Mouse (Mus musculus) kidney, postnatal 0 days (tissue): ENCODE measurements around the gene Lad1. TPM values are rescaled to one million over a fixed set of nuclear protein-coding genes. Genes with fewer than 3 reads are reported as not detected.

ENCODE experiments used
- ATAC-seq: fragments of 200-750 bp; cut with Nextera tagmentation; replicated peaks from 2 replicates; pipeline ENCODE4 v1.8.0; 2017; ENCODE audit warnings: low read depth, moderate number of reproducible peaks, moderate TSS enrichment, moderate library complexity; ENCODE audit not compliant: low FRiP score
- DNase-seq: peaks from one replicate; pipeline ENCODE4 v3.0.0-alpha.2; 2016; ENCODE audit warnings: low spot score
- H3K27ac ChIP-seq: fragments of 300-500 bp; sonication (generic); 2 replicates; pipeline ENCODE4 v1.5.1; 2014; ENCODE audit warnings: mild to moderate bottlenecking
- H3K27me3 ChIP-seq: fragments of 300-500 bp; sonication (generic); 2 replicates; pipeline ENCODE4 v1.6.1; 2014; ENCODE audit warnings: low read length, mixed read lengths; ENCODE audit not compliant: insufficient read depth
- H3K36me3 ChIP-seq: fragments of 300-500 bp; sonication (generic); 2 replicates; pipeline ENCODE4 v1.6.1; 2014; ENCODE audit warnings: low read length, mixed read lengths; ENCODE audit not compliant: insufficient read depth
- H3K4me1 ChIP-seq: fragments of 300-500 bp; sonication (generic); replicated peaks from 2 replicates; pipeline ENCODE4 v1.6.1; 2014; ENCODE audit warnings: antibody characterized with exemption, low read length, mixed read lengths; ENCODE audit not compliant: insufficient read depth
- H3K4me2 ChIP-seq: fragments of 300-500 bp; sonication (generic); 2 replicates; pipeline ENCODE4 v1.6.1; 2014; ENCODE audit warnings: mild to moderate bottlenecking, low read length, moderate library complexity, mixed read lengths
- H3K4me3 ChIP-seq: fragments of 300-500 bp; sonication (generic); replicated peaks from 2 replicates; pipeline ENCODE4 v1.5.1; 2014; ENCODE audit warnings: low read depth, low read length
- H3K9ac ChIP-seq: fragments of 300-500 bp; sonication (generic); 2 replicates; pipeline ENCODE4 v1.6.1; 2014; ENCODE audit warnings: low read depth, low read length
- H3K9me3 ChIP-seq: fragments of 300-500 bp; sonication (generic); replicated peaks from 2 replicates; pipeline ENCODE4 v1.6.1; 2016; ENCODE audit warnings: low read length, inconsistent platforms, mixed read lengths
- CTCF ChIP-seq: IDR thresholded peaks from 2 replicates; pipeline ENCODE4 v1.5.1; 2016; ENCODE audit warnings: antibody characterized with exemption, low read depth, mild to moderate bottlenecking, moderate library complexity
- WGBS: fragments of 180-500 bp; shearing (Covaris S2); extraction: QIAGEN DNeasy Blood & Tissue Kit; methylation state at CpG from one replicate; pipeline ENCODE4 v1.1.7; 2014; 5-methylcytosine and 5-hydroxymethylcytosine counted together
- polyA plus RNA-seq: library from polyadenylated mRNA; unstranded; fragments of >200 nt; fragmentation: Nextera tagmentation; extraction: Ambion mirVana; gene quantifications from 2 replicates; pipeline ENCODE4 v1.2.1, GENCODE M21; 2015

The Lad1 gene
- polyA plus RNA-seq, 1 experiment from 2014 or later = 28.4 TPM

DNA sequence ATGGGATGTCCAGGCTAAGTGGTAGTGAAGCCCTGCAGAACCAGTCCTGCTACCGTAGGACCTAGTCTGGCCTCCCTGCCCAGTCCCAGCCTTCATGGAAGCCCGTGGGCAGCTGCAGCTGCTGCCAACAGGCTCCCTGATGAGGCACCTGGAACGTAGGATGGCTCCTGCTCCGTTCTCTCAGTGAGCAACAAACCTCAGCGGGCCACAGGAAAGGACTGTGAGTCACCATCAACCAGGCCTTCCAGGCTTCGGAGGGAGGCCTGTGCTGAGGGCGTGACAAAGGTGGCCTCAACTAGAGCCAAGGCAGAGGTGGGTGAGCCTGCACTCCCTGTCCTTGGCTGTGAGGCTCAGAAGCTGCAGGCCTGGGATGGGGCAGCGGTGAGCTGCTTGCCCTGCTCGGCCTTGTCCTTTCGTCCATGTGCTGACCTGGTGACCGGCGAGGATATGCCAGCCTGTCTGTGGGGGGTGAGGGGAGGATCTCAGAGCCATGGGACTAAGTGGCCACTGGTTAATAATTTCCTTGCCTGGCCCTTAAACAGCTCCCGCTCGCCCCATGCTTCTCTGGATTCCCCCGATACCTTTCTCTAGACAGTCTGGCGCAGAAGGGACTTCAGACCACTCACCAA lies 2.5 kb downstream of the Lad1 start:
- Histone ChIP-seq H3K9ac (no peak overlapping the region), H3K36me3 (no peaks in the 10 kb centered on the region), H3K4me2 (peak overlapping the region; percentile 2; the same call in 1 of the 2 replicates), H3K4me3 (no peak overlapping the region), H3K4me1 (peaks cover 7% of the 10 kb centered on the region), H3K9me3 (no peaks in the 10 kb centered on the region), H3K27me3 (no peaks in the 10 kb centered on the region), H3K27ac (peak overlapping the region; percentile 66; the same call in 1 of the 2 replicates)
- 48% methylated on average over 16 of the region's 16 CpGs for whole genome bisulfite sequencing
- ATAC-seq (peak; percentile 55), DNase-seq (no peak)
- no peak for TF ChIP-seq CTCF

DNA sequence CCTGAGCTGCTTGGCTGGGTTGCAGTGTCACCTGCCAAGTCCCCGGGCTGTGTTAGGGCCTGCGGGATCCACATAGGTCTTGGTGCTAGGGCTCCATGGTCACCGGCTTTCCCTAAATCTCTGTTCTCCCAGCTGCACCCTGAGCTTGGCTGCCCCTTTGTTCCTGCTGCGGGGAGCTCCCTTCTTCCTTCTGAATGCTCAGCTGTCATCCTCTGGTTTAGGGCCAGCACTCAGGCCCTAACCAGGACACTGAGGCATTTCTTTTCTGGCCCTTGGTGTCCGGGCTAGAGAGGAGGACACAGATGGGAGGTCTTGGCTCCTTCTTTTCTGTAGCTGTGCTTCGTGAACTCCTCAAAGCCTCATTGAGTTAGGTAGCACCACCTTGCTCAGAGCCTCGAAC lies 3.4 kb downstream of the Lad1 start:
- DNase-seq (no peak), ATAC-seq (no peak)
- Histone ChIP-seq H3K36me3 (no peaks in the 10 kb centered on the region), H3K27ac (no peak overlapping the region), H3K4me1 (peaks cover 7% of the 10 kb centered on the region), H3K4me3 (no peak overlapping the region), H3K9me3 (no peaks in the 10 kb centered on the region), H3K9ac (no peak overlapping the region), H3K27me3 (no peaks in the 10 kb centered on the region), H3K4me2 (no peak overlapping the region)
- TF ChIP-seq CTCF = no peak
- whole genome bisulfite sequencing = 77% methylated on average over 7 of the region's 7 CpGs

DNA sequence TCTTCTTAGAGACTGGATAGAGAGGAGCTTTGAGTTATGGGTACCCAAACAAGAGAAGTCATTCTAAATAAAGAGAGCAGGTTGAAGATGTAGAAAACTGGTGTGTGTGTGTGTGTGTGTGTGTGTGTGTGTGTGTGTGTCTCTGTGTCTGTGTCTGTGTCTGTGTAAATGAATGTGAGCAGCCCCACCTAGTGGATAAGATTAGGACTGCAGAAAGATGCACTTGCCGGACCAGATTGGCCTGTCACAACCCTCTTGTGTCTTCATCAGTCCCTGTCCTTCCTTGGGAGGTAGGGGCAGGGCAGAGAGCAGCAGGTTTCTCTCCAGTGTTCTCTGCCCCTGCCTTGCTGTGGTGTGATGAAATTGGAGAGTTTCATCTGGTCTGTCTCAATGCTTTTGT lies 10.5 kb downstream of the Lad1 start:
- Histone ChIP-seq H3K9ac (no peak overlapping the region), H3K4me3 (no peak overlapping the region), H3K27me3 (no peaks in the 10 kb centered on the region), H3K27ac (no peak overlapping the region), H3K4me2 (no peak overlapping the region), H3K36me3 (0 out of 2 replicates have a peak, but pooled peaks cover 5% of the 10 kb centered on the region), H3K9me3 (no peaks in the 10 kb centered on the region), H3K4me1 (no peaks in the 10 kb centered on the region; the same call in 1 of the 2 replicates)
- 33% methylated on average over 1 of the region's 1 CpGs for WGBS
- DNase-seq (peak; percentile 68), ATAC-seq (no peak)
- TF ChIP-seq CTCF = peak; percentile 89

DNA sequence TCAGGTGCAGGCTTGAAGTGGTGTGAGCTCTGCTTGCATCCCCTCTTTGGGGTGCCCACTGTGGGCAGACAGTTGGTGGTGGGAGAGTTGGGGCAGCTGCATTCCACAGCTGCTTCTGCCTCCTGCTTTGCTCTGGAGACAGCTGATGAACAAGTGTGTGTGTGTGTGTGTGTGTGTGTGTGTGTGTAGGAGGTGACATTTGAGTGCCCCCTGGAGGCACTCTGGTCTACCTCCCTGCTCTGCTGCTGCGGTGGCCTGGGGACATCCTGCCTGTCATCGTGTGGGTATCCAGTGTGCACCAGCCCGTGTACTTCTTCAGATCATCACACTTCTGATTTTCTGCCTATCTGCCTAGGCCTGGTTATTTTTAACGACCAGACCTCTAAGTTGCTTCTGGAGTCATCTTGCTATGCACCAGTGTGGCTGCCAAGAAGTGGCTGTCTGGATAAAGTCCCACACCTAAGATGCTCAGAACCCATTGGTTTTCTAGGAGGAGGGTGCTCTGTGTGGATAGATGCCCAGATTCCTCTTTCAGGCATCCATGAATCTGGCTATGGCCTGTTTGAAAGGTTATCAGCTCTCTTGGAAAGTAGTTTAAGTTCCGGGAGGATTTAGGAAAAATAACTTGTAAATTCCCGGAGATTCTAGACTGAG lies 15.9 kb downstream of the Lad1 start:
- DNase-seq = no peak
- peaks cover 4% of the 10 kb centered on the region; the same call in 1 of the 2 replicates for H3K4me1 ChIP-seq
- no peak overlapping the region for H3K27ac ChIP-seq
- H3K4me2 ChIP-seq = no peak overlapping the region
- 0 out of 2 replicates have a peak, but pooled peaks cover 5% of the 10 kb centered on the region for H3K36me3 ChIP-seq
- H3K4me3 ChIP-seq = no peak overlapping the region
- WGBS = 38% methylated on average over 6 of the region's 6 CpGs
- peak; percentile 25; the same call in 1 of the 2 replicates for TF ChIP-seq CTCF
- no peaks in the 10 kb centered on the region for H3K9me3 ChIP-seq
- no peak for ATAC-seq
- no peaks in the 10 kb centered on the region for H3K27me3 ChIP-seq
- H3K9ac ChIP-seq = no peak overlapping the region

DNA sequence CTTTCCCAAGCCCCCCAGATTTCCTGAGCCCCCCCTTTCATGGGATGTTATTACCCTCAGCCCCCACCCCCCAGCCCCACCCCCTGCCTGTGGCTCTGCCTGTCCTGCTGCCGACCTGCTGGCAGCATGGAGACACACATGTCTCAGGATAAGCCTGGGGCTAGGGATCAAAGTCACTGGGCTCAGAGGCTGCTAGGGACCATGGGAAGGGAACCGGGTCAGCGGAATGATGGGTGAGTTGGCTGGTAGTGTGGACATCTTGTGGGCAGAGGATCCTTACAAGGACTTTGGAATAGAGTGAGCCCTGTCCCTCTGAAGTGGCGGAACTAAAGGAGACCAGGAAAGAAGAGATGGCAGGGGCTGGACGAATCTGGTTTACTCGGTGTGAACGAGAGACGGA lies 16.6 kb downstream of the Lad1 start:
- 73% methylated on average over 8 of the region's 8 CpGs for WGBS
- ATAC-seq = no peak; the same call in 1 of the 2 replicates

DNA sequence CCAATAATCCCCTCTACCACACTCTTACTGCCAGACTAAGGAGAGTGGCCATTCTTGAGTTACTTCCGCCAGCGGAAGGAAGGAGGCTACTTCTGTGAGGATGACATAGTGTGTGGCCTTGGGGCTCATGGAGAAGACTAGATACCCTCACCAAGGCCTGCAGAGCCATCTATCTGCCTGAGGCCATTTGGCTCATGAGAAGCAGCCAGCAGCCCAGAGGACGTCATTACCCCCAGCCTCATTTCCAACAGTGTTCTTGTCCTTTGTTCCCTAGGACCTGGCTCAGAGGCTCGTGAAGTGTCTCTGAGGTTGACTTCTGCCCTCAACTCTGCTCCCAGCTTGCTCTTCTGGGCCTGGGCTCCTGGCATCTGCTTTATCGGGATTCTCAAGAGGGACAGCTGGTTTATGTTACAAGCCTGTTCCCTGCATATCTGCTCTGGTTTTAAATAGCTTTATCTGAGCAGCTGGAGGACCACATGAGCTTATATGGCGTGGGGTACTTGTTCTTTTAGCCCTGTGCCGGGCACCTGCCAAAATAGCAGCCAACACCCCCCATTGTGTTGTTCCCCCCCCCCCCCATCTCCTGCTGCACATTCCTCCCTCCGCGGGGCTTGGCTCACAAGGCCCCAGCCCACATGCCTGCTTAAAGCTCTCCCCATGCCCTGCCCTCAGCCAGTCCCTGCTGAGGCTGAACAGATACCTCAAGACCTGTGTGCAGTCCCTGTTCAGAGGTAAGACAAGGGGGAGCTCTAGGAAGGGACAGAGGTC lies 17.5 kb downstream of the Lad1 start, which contains the start of gene Tnnt2:
Gene Tnnt2 (plus strand): TSS at position 639 of the 768 bp plus-strand sequence.
- H3K9me3 ChIP-seq = no peaks in the 10 kb centered on the region
- no peak for TF ChIP-seq CTCF
- DNase-seq (peak; percentile 43), ATAC-seq (no peak)
- 43% methylated on average over 9 of the region's 9 CpGs for WGBS
- peaks cover 4% of the 10 kb centered on the region; the same call in 1 of the 2 replicates for H3K4me1 ChIP-seq
- H3K4me3 ChIP-seq = no peak within 1 kb of the TSS
- H3K36me3 ChIP-seq = 0 out of 2 replicates have a peak, but pooled peaks cover 5% of the 10 kb centered on the region
- no peak within 1 kb of the TSS for H3K4me2 ChIP-seq
- no peaks in the 10 kb centered on the region for H3K27me3 ChIP-seq
- no peak within 1 kb of the TSS for H3K9ac ChIP-seq
- no peak within 1 kb of the TSS for H3K27ac ChIP-seq

More for the DNA sequence above, 16.6 kb downstream of the Lad1 start:
- Histone ChIP-seq H3K27me3 (no peaks in the 10 kb centered on the region), H3K27ac (no peak overlapping the region), H3K36me3 (0 out of 2 replicates have a peak, but pooled peaks cover 5% of the 10 kb centered on the region), H3K4me2 (no peak overlapping the region), H3K9me3 (no peaks in the 10 kb centered on the region), H3K9ac (no peak overlapping the region), H3K4me1 (peaks cover 4% of the 10 kb centered on the region; the same call in 1 of the 2 replicates), H3K4me3 (no peak overlapping the region)
- no peak for TF ChIP-seq CTCF
- DNase-seq = no peak
